Mouse (Mus musculus) gastrocnemius, postnatal 14 days (tissue): ENCODE data around the gene Tubd1. TPM values are rescaled to one million over a fixed set of nuclear protein-coding genes. Genes with fewer than 3 reads are reported as not detected.
"Not testable (repeated sequence)": the region's sequence is repeated elsewhere in the genome, so short reads cannot be mapped to it uniquely, and the experiment has no call there.

Source experiments
- DNase-seq: peaks from one replicate; pipeline ENCODE4 v3.0.0; 2021; ENCODE audit warnings: mixed read lengths
- intact Hi-C: fragments of 180-260 bp; cut with DNase I; formaldehyde crosslinking; loops from one replicate; pipeline ENCODE4 v1.15.1; 2025; ENCODE audit warnings: low total_unique reads
- long read RNA-seq, 2 experiments: library from polyadenylated mRNA; stranded (forward); transcript quantifications; one replicate each; pipeline ENCODE4 v2.0.0; 2021
- total RNA-seq, 2 experiments: library from RNA; stranded (reverse); gene quantifications; 2 replicates each; pipeline ENCODE4 v1.2.3; 2021

The Tubd1 gene
- total RNA-seq = 1 to 10 TPM; 4.6 to 4.8 TPM
- long read RNA-seq, experiment 1, transcript Tubd1-202 (9 exons, 1,871 nt) = major isoform, 5 of 6 reads
- long read RNA-seq, experiment 1, partial matches to known transcripts = 0 of 6 reads
- long read RNA-seq, experiment 1, other reads (novel, unspliced or antisense) = 0 of 6 reads
- long read RNA-seq, experiment 2, transcript Tubd1-202 (9 exons, 1,871 nt) = major isoform, 6 of 9 reads
- long read RNA-seq, experiment 2, partial matches to known transcripts = 0 of 9 reads
- long read RNA-seq, experiment 2, other reads (novel, unspliced or antisense) = 1 of 9 reads

DNA sequence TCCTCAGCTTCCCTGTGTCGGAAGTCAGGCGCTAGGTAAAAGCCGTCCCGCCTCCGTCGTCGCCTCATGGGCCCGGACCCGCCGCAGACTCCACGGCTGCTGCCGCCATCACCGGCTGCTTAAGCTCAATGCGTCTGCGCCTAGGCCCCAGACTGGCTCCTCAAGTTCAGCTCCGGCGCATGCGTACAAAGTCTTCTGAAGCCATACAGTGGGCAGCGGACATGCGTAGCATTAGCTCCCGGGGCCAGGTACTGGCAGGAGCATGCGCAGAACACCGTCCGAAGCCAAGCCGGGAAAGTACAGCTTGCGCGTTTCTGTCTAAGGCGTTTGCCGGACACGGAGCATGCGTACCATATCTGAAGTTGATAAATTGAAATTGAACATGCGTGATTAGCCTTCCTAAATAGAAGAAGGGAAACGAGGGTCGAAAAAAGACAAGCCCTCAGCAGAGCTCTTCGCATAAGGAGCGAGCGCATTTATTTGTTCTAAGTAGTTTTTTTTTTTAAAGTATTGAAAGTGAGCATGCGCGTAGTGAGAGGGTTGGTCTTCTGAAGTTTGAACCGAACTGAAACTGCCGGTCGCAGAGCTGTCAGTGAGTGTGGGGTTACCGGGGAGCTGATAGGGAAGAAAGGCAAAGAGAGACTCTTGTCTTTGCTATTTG is at the start of gene Tubd1, which contains the start of gene Rps6kb1:
Gene Tubd1 (plus strand): TSS at position 353 of the 661 bp plus-strand sequence.
Gene Rps6kb1 (minus strand): TSS at position 167 of the 661 bp plus-strand sequence.
- intact Hi-C loops = no loop called here
- peak; percentile 100 for DNase-seq

DNA sequence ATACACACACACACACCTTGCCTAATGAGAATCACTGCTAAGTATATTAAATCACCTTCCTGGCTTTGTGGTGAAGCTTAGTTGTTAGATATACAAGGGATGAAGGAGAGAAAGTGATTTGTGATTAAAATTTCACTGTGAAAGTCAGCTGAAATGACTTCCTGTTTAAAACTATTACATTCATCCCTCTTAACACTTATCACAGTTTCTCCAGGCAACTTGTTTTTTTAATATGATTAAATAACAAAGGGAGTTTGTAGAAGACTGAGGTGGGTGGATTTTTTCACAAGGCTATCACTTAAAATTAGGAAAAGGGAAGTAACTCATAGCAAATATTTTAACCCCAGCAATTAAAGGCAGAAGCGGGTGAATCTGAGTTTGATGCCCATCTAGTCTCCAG is 47.4 kb upstream of the Tubd1 start:
- no peak for DNase-seq
- intact Hi-C loops = no loop called here

DNA sequence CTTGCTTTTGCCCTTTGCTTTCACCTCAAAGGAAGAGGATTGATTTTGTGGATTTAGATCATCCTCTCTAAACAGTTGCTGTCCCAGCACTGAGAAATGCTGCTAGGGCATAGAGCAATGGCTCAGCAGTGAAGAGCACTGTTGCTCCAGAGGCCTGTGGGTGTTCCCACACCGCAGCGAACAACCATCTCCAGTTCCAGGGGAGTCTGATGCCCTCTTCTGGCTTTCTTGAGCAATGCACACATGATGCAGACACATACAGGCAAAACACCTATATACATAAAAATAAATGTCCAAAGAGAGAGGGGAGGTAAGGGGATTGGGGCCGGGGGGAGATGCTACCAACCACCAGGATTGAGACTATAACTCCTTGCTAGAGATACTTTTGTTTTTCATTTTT is 46.9 kb upstream of the Tubd1 start:
- intact Hi-C loops = no loop called here
- no peak for DNase-seq

DNA sequence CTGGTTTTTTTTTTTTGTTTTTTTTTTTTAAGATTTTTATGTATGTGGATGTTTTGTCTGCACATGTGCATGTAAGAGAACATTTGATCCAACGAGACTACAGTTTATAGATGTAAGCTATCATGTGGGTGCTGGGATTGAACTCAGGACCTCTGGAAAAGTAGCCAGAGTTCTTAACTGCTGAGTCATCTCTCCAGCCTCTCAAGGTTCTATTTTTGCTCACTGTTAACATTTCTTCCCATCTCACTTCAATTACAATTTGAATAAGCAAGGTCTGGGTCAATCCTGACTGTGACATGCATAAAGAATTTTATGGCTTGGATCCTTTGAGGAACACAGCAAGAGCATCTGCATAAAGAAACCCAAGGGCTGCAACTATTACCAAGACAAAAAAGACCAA is 44.0 kb upstream of the Tubd1 start:
- intact Hi-C loops = no loop called here
- no peak for DNase-seq

DNA sequence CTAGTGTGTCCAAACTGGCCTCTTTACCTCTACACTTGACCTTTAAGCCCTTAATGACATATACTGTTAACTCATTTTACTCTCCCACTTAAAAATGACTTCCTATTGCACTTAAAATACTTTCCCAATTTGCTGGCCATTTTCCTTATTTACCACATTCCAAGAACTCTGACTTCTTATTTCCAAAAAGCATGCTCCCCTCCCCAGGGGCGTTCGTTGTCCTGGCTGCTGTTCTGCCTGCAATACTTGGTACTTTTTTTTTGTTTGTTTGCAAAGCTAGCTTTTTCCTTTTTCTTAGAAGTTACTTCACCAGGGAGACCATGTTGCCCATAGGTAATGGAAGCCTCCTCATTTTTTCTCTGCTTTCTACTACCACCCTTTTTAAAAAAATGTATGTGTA is 41.7 kb upstream of the Tubd1 start:
- DNase-seq = no peak
- intact Hi-C loops = no loop called here

DNA sequence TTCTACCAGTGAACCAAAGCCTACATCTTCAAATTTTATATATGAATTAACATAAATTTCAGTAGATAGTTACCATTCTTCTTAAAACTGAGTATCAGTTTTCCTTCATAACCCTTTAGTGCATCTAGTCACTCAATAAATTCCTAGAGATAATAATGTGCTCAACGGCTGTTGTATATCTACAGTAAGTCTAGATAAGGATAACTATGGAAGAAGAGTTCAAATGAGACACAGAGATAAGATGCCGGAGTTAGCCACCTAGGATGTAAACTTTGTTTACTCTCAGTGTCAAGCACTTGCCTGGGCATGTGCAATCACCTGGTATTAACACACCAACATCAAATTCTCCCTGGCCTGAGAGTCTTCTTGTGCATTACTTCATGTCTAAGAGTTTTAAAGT is 37.5 kb upstream of the Tubd1 start:
- DNase-seq = no peak
- intact Hi-C loops = no loop called here

DNA sequence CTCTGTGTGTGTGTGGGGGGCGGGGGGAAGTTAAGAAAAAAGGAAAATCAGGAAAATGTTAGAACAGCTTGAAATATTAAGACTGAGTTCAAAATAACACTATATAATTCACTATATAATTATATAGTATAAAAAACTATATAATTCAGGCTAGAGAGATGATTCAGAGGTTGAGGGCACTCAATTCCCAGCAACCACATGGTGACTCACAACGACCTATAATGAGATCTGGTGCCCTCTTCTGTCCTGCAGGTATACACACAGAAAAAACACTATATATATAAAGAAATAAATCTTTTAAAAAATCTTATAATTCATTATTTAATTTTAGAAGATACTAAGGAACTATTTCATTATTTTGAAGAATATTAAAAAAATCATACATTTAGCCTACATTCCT is 36.8 kb upstream of the Tubd1 start:
- intact Hi-C loops = no loop called here
- no peak for DNase-seq

DNA sequence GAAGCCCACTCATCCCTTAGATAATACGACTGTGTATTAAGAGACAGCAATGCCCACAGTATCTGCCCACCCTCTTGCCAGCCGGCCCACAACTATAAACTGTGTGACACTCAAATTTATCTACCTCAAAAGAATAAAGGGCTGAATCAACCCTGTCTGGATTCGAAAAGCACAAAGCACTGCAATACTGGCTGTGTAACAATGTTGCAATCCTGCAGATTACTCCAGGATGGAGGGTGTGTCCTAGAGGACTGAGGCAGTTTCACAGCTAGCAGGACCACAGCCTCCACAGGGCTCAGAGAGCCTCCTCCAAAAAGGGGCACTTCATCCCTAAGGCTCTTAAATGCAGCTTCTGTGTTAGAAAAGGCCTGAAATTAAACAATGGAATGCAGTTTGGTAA is 28.2 kb upstream of the Tubd1 start:
- DNase-seq = no peak
- intact Hi-C loops = no loop called here

DNA sequence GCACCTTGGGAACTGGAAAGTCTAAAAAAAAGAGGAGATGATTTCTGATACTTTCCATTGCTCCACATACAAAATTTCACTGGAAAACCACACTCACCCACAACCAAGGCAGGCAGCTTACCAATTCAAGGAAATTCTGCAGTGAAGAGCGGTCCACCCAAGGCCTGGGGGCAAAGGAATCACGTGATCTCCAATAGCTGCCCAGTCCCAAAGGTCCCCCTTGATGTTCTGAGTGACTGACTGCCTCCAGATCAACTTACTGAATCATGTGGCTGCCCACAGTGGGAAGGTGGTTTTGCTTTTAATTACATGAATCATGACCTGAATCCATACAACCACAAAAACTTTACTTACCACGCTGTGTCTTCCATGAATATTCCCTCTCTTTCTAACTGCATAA is 27.6 kb upstream of the Tubd1 start:
- DNase-seq = no peak
- intact Hi-C loops = no loop called here

DNA sequence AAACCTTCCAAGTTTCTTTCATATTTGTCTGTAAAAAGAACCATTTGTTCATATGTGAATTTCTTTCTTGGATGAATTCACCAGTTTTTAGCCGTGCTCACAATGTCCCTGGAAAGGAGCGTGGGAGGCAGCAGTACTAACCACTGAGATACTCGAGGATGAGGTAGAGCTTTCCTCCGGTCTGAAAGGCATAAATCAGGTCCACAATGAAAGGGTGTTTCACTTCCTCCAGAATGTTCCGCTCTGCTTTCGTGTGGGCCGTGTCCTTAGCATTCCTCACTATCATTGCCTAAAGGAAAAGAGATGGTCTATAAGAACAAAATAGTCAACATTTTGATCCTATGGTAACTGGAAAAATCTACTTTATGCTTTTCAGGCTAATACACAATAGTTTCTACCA is 25.0 kb upstream of the Tubd1 start:
- DNase-seq = no peak
- intact Hi-C loops = no loop called here

DNA sequence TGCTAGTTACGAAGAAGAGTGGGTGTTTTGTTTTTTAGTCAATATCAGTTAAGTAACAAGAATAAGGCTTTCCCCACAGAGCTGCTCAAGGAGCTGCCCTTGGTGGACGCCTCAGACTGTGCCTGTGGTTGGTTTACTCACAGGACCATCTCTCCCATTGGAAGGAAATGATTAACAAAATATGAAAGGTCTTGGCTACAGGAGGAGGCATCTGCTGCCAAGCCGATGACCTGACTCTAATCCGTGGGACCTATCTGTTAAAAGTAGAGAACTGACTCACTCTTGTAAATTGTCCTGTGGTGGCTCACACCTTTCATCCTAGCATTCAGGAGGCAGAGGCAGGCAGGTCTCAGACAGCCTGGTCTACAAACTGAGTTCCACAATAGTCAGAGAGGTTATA is 17.3 kb upstream of the Tubd1 start:
- intact Hi-C loops = no loop called here

DNA sequence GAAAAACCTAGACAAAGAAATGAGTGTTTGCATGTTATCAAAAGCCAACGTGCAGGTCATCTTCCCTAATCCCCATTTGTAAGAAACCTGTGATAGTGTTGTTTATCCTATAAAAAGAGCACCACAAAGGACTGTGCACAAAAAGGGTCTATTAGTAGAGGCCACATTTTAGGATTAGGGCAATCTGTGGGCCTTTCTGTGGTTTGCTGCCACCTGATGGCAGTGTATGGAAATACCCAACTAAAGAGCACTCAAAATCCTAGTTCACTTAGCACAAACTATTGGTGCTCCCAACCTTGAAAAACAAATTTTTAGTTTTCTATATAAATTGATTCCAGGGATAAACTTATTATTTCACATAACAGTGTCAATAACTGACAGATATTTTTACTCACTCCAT is 12.0 kb upstream of the Tubd1 start:
- intact Hi-C loops = no loop called here
- DNase-seq = no peak

More for the DNA sequence above, 17.3 kb upstream of the Tubd1 start:
- no peak for DNase-seq

DNA sequence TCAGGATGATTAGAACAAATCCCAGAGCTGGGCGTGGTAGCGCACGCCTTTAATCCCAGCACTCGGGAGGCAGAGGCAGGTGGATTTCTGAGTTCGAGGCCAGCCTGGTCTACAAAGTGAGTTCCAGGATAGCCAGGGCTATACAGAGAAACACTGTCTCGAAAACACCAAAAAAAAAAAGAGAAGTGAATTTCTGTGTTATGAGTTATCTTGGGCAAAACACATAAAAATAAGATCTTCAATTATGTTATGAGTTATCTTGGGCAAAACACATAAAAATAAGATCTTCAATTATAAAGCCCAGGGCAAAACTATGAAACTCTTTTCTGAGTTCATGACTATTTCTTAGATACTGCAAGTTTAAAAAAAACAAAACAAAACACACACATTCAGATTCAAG is 11.5 kb upstream of the Tubd1 start:
- intact Hi-C loops, DNase-seq: not testable (repeated sequence)

DNA sequence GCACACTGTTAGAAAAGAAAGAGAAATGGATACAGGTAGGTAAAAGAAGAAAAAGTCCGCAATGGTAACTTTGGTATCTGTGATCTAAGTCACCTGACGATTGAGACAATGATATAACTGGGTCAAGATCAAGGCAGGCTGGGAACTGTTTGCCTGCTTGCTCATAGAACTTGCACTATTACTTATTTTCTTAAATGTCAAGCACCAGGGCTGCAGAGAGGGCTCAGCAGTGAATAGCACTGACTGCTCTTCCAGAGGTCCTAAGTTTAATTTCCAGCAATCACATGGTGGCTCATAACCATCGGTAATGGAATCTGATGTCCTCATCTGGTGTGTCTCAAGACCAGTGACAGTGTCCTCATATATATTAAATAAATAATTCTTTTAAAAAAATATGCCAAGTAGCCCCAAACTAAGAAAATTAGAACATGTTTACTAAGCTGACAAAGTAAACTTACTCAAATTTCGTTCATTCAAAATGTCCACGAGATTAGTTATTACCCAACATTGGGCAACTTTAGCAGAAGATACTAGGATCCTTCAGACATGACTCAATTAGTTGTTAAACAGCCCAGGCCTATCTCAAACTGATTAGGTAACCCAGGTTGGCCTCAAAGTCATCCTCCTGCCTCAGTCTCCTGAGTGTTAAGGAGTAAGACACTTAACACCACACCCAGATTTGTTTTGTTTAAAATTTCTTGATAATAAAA is 10.4 kb upstream of the Tubd1 start:
- intact Hi-C loops = no loop called here
- no peak for DNase-seq

DNA sequence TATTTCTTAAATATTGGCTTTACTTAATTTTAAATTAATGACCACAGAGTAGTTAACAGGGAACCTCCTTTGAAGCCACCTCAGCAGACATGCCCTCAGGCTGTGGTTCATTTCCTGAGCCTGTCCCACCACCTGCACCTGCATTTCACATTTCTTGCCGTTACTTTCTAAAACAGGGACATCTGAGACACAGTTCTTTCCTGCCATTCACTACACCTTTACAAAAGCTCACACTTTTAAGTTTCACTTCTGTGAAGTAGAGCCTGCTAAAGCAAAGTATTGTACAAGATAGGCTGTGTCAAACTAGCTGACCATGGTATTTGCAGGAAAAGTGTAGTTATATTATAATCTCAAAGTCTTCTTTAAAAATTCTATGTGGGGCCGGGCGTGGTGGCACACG is 6.0 kb upstream of the Tubd1 start:
- intact Hi-C loops = no loop called here
- no peak for DNase-seq

DNA sequence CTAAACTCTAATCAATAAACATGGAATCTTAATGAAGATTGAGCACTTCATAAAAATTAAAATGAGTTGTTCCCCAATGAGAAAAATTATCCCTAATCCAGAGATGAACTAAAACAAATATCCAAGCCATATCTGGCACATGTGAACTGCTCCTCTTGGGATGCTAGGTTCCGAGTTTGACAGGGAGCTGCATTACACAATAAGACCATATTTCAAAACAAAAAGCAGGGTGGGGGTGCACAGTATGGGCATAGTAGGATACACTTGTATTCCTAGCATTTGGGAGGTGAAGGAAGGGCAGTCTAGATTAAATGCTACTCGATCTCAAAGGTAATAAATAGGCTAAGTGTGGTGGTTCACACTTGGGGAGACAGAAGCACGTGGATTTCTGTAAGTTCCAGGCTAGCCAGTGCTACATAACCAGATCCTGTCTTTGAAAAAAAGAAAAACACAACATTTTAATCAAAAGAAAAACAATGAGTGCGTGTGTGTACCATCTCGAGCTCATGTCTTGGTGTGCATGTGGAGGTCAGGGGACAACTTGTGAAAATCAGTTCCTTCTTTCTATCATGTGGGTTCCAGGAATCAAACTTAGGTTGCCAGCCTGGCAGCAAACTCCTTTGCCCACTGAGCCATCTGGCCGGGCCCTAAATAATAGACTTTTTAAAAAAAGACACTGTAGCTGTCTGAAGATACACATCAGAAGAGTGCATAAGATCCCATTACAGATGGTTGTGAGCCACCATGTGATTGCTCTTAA is 4.9 kb upstream of the Tubd1 start:
- intact Hi-C loops = no loop called here
- no peak for DNase-seq

DNA sequence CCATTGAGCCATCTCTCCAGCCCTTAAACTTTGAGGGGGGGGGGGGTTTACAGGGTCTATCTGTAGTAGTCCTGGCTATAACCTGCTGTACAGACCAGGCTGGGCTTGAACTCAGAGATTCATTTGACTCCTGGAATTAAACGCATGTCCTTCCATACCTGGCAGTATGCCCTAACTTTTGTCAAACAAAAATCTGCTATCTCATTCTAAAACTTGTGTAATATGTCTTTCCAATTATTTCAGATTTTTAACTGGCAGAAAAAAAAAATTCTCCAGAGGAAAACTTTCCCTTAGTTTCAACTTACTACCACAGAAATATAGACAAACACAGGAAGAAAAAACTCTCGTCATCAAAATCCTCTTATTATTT is 4.3 kb upstream of the Tubd1 start:
- no peak for DNase-seq
- intact Hi-C loops = no loop called here

DNA sequence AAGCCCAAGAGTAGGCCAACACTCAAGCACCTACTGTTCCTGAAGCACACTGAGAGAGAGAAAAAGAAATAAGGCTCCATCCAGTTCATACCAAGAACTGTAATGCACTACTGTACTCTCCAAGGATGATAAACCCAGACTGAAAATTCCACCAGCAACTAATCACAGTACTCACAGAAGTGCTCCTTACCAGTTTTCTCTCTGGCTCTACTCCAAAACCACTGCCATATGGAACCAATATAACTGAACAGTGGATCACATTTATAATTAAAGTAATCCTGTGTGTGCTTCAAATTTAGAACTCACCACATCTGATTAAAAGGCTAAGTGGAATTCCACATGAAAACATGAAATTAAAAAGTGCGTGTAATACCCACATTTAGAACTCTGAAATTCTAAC is 1.9 kb upstream of the Tubd1 start:
- DNase-seq = no peak
- intact Hi-C loops = no loop called here

DNA sequence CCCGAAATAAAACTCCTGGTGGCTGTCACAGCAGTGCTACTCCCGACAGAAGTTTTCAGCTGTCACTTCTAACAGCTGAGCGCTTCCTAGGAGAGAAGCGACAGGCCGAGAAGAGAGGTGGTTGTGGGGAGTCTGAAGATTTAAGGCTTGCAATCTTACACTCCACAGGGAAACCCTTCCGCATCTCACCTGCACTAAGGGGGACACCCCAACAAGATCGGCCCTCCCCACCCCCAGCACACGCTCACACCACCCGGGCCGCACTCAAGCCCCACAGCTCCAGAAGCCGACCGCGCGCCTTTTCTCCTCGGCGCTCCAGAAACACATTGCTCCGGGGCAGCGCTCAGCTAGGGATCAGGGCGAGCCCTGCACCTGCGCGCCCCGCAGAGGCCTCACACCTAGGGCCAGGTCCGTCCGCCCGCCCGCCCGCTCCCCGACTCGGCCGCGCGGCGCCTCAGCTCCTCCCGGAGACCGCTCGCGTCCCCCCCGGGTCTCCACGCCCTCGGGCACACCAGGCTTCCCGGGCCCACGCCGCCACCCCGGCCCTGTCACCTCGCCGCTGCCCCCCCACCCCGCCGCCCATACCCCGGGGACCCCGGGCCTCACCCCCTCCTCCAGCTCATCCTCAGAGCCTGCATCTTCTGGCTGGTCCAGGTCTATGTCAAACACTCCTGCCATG is 692 bp upstream of the Tubd1 start:
- intact Hi-C loops = no loop called here
- DNase-seq = no peak

DNA sequence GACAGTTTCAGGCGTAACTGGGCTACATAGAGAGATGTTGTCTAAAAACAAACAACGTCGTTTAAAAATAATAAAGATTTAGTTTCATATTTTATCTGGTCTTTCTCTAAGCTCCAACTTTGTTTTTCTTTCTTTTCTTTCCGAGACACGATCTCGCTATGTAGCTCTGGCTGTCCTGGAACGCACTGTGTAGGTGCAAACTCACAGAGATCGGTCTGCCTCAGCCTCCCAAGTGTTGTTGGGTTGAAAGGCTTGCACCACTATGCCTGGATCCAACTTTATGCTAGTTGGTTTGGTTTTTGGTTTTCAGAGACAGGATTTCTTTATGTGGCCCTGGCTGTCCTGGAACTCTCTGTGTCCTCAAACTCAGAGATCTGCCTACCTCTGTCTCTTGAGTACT is 765 bp downstream of the Tubd1 start:
- intact Hi-C loops = no loop called here

More for the DNA sequence above, 765 bp downstream of the Tubd1 start:
- DNase-seq = no peak
